Mouse (Mus musculus): ENCODE data around the gene Syngap1. TPM values are rescaled to one million over a fixed set of nuclear protein-coding genes. Genes with fewer than 3 reads are reported as not detected.

Gene Syngap1
- polyA plus RNA-seq, 1 experiment from 2014 or later, result 3.7 TPM

DNA sequence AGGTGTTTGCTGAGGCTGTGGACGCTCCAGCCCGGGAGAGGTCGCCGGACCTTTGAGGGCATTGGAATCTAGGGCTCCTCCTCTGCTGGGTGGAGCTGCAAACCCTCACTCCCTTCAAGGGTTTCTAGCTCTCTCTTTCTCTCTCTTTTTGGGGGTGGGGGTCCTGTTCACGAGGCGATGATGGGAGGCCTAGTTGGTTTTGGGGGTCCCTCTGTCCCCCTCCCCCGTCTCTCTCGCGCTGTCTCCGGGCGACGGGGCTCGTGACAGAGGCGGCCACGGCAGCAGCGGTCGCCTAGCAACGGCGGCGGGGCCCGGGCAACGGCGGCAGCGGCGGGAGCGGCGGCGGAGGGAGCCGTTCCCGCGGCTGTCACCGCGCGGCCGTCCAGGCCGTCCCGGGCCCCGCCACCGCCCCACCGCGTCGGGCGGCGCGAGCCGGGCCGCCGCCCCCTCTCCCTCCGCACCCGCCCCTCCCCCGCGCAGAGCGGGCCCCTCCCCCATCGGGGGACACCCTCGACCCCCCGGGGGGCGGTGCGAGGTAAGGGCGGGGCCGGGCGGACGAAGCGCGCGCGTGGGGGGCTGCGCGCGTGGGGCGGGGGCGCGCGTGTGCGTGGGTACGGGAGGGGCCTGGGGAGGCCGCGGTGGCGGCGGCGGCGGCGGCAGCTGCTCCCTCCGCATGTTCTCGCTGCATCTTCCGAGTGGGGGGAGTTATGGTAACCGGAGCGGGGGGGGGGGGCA lies 7.4 kb downstream of the Syngap1 start:
- Histone ChIP-seq H3K9me3 (replicated peaks; ENCODE audit: control insufficient read depth, low read length) (no peaks in the 10 kb centered on the region), H3K27me3 (ENCODE audit: control insufficient read depth, insufficient read depth, low read length) (peaks cover 9% of the 10 kb centered on the region; the same call in 1 of the 2 replicates), H3K9ac (ENCODE audit: low read depth, low read length) (peak overlapping the region; percentile 83), H3K4me2 (peak overlapping the region; percentile 100), H3K4me3 (ENCODE audit: low read depth, low read length) (peak overlapping the region; percentile 84), H3K27ac (ENCODE audit: low read depth, low read length) (peak overlapping the region; percentile 62), H3K36me3 (ENCODE audit: control insufficient read depth, insufficient read depth, low read length) (no peaks in the 10 kb centered on the region), H3K4me1 (ENCODE audit: control insufficient read depth, insufficient read depth, low read length) (peaks cover 57% of the 10 kb centered on the region)
- ATAC-seq (replicated peaks; ENCODE audit: insufficient number of reproducible peaks, low FRiP score, low TSS enrichment), result peak; percentile 13; the same call in 1 of the 2 replicates
- WGBS (ENCODE audit: insufficient replicate concordance), result under 1% methylated on average over 36 of the region's 87 CpGs

DNA sequence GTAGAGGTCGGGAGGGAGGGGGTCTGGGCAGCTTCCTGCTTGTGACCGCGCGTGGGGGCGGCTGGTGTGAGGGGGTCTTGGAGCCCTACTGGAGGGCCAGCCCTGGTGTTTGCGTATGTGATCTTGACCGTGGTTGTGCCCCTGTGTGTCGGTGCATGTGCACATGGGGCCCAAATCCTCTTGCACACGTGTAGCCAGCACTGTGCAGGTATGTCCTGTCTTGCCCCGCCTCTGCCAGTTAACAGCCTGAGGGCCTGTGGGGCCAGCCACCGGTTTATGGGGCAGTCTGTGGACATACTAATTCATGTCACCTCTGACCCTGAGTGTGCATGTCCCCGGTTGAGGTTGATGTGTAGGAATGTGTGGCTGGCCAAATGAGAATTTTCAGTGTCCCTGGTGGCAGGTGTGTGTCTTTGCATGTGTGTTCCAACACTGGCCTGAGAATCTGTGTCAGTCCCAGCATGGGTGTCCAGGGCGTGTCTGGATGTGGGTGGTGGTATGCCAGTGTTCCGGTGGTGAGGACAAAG lies 8.1 kb downstream of the Syngap1 start:
- 20% methylated on average over 9 of the region's 14 CpGs for WGBS (ENCODE audit: insufficient replicate concordance)
- ATAC-seq (replicated peaks; ENCODE audit: insufficient number of reproducible peaks, low FRiP score, low TSS enrichment), result peak; percentile 13

GRCm38 (mm10) chr17:26949866-26950265 lies 8.8 kb downstream of the Syngap1 start:
- ATAC-seq (replicated peaks; ENCODE audit: insufficient number of reproducible peaks, low FRiP score, low TSS enrichment), result no peak
- Histone ChIP-seq H3K4me1 (ENCODE audit: control insufficient read depth, insufficient read depth, low read length) (peaks cover 64% of the 10 kb centered on the region), H3K4me2 (peak overlapping the region; percentile 1; the same call in 1 of the 2 replicates), H3K27me3 (ENCODE audit: control insufficient read depth, insufficient read depth, low read length) (peaks cover 9% of the 10 kb centered on the region; the same call in 1 of the 2 replicates), H3K4me3 (ENCODE audit: low read depth, low read length) (no peak overlapping the region), H3K36me3 (ENCODE audit: control insufficient read depth, insufficient read depth, low read length) (0 out of 2 replicates have a peak, but pooled peaks cover 1% of the 10 kb centered on the region), H3K27ac (ENCODE audit: low read depth, low read length) (no peak overlapping the region), H3K9me3 (replicated peaks; ENCODE audit: control insufficient read depth, low read length) (no peaks in the 10 kb centered on the region), H3K9ac (ENCODE audit: low read depth, low read length) (no peak overlapping the region)
- WGBS (ENCODE audit: insufficient replicate concordance), result 49% methylated on average over 5 of the region's 5 CpGs

More for the DNA sequence above, 8.1 kb downstream of the Syngap1 start:
- Histone ChIP-seq H3K36me3 (ENCODE audit: control insufficient read depth, insufficient read depth, low read length) (no peaks in the 10 kb centered on the region), H3K4me3 (ENCODE audit: low read depth, low read length) (peak overlapping the region; percentile 84), H3K9ac (ENCODE audit: low read depth, low read length) (peak overlapping the region; percentile 83), H3K4me1 (ENCODE audit: control insufficient read depth, insufficient read depth, low read length) (peaks cover 57% of the 10 kb centered on the region), H3K27ac (ENCODE audit: low read depth, low read length) (peak overlapping the region; percentile 62), H3K27me3 (ENCODE audit: control insufficient read depth, insufficient read depth, low read length) (peaks cover 9% of the 10 kb centered on the region; the same call in 1 of the 2 replicates), H3K4me2 (peak overlapping the region; percentile 100), H3K9me3 (replicated peaks; ENCODE audit: control insufficient read depth, low read length) (no peaks in the 10 kb centered on the region)

DNA sequence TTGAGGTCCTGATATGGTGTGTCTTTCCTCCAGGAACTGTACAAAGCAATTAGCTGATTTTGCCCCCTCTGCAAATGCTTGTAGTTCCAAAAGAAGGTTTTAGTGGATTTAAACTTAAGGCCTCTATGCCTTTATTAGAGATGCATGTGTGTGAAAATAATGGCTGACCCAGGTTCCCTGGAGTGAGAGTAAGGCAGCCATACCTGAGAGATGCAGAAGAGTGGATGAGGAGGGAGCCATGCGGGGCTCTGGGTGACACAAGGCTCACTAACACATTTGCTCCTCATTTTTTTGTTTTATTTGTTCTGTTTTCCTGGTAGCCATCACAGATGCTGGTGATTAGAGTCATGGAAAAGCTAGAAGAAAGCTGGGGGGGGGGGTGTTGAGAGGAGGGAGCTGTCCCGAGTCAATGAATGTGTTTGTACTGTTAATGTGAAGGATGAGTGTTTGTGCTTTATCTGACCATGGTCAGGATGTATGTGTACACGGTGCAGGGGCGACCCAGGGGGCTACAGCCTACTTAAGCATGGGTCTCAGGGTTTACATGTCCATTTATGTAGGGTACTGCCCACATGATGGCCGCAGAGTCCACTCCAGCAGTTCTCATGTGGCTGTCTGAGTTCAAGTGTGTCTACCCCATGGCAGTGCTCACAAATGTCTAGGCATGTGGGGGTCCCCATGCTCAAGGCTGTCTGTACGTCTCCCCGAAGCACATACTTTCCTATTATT lies 9.7 kb downstream of the Syngap1 start:
- peaks cover 9% of the 10 kb centered on the region; the same call in 1 of the 2 replicates for H3K27me3 ChIP-seq (ENCODE audit: control insufficient read depth, insufficient read depth, low read length)
- H3K9me3 ChIP-seq (replicated peaks; ENCODE audit: control insufficient read depth, low read length), result no peaks in the 10 kb centered on the region
- 0 out of 2 replicates have a peak, but pooled peaks cover 4% of the 10 kb centered on the region for H3K36me3 ChIP-seq (ENCODE audit: control insufficient read depth, insufficient read depth, low read length)
- H3K4me2 ChIP-seq, result peak overlapping the region; percentile 69
- H3K27ac ChIP-seq (ENCODE audit: low read depth, low read length), result no peak overlapping the region
- H3K4me1 ChIP-seq (ENCODE audit: control insufficient read depth, insufficient read depth, low read length), result peaks cover 66% of the 10 kb centered on the region
- ATAC-seq (replicated peaks; ENCODE audit: insufficient number of reproducible peaks, low FRiP score, low TSS enrichment), result no peak
- peak overlapping the region; percentile 42 for H3K4me3 ChIP-seq (ENCODE audit: low read depth, low read length)
- peak overlapping the region; percentile 65; the same call in 1 of the 2 replicates for H3K9ac ChIP-seq (ENCODE audit: low read depth, low read length)
- WGBS (ENCODE audit: insufficient replicate concordance), result 34% methylated on average over 7 of the region's 7 CpGs

GRCm38 (mm10) chr17:26951406-26951805 lies 10.4 kb downstream of the Syngap1 start:
- H3K4me3 ChIP-seq (ENCODE audit: low read depth, low read length), result peak overlapping the region; percentile 42
- peaks cover 60% of the 10 kb centered on the region for H3K4me1 ChIP-seq (ENCODE audit: control insufficient read depth, insufficient read depth, low read length)
- WGBS (ENCODE audit: insufficient replicate concordance), result 1% methylated on average over 9 of the region's 11 CpGs
- no peak for ATAC-seq (replicated peaks; ENCODE audit: insufficient number of reproducible peaks, low FRiP score, low TSS enrichment)
- peaks cover 9% of the 10 kb centered on the region; the same call in 1 of the 2 replicates for H3K27me3 ChIP-seq (ENCODE audit: control insufficient read depth, insufficient read depth, low read length)
- H3K9me3 ChIP-seq (replicated peaks; ENCODE audit: control insufficient read depth, low read length), result no peaks in the 10 kb centered on the region
- peak overlapping the region; percentile 65 for H3K9ac ChIP-seq (ENCODE audit: low read depth, low read length)
- H3K36me3 ChIP-seq (ENCODE audit: control insufficient read depth, insufficient read depth, low read length), result peaks cover 7% of the 10 kb centered on the region; the same call in 1 of the 2 replicates
- 0 out of 2 replicates have a peak overlapping the region, but pooled peaks have one; percentile 50 for H3K27ac ChIP-seq (ENCODE audit: low read depth, low read length)
- peak overlapping the region; percentile 69 for H3K4me2 ChIP-seq

DNA sequence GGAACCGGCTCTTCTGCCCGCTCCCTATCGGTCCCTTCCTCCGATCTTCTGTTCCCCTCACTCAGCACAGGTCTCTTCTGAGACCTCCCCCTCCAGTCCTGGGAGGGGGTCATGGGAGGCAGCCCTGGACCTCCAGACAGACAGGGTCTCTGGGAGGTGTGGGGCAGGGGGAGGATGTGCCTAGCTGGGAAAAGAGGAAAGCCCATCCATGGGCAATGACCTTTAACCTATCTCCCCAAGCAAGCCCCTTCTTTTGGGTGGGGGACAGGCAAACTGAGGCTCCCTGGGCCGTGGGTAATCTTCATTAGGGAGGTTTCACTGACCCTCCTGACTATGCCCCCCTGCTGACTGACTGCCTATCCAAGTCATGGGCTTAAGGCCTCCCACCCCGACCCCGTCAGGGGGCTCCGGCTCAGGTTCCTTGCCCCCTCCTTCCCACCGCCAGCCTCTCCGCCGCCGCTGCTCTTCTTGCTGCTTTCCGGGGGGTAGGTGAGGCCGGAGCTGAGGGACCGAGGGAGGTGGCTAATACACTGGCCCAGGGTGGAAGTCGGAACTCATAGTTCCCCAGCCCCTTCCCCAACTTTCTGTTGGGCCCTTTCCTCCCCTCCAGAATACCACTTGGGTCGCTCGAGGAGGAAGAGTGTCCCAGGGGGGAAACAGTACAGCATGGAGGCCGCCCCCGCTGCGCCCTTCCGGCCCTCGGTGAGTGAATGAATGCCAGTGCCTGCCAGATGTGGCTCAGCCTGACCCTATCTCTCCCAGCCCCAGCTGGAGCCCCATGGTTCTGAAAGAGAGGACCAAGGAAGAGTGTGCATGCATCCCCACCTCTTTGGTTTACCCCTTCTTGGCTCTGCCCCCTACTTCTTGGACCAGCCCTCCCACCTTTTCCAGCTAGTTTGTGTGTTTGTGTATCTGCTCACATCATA lies 11.2 kb downstream of the Syngap1 start:
- peaks cover 13% of the 10 kb centered on the region; the same call in 1 of the 2 replicates for H3K36me3 ChIP-seq (ENCODE audit: control insufficient read depth, insufficient read depth, low read length)
- no peaks in the 10 kb centered on the region for H3K9me3 ChIP-seq (replicated peaks; ENCODE audit: control insufficient read depth, low read length)
- H3K27ac ChIP-seq (ENCODE audit: low read depth, low read length), result 0 out of 2 replicates have a peak overlapping the region, but pooled peaks have one; percentile 50
- no peak for ATAC-seq (replicated peaks; ENCODE audit: insufficient number of reproducible peaks, low FRiP score, low TSS enrichment)
- 5% methylated on average over 19 of the region's 23 CpGs for WGBS (ENCODE audit: insufficient replicate concordance)
- peaks cover 63% of the 10 kb centered on the region for H3K4me1 ChIP-seq (ENCODE audit: control insufficient read depth, insufficient read depth, low read length)
- H3K9ac ChIP-seq (ENCODE audit: low read depth, low read length), result peak overlapping the region; percentile 65
- peaks cover 9% of the 10 kb centered on the region; the same call in 1 of the 2 replicates for H3K27me3 ChIP-seq (ENCODE audit: control insufficient read depth, insufficient read depth, low read length)
- H3K4me3 ChIP-seq (ENCODE audit: low read depth, low read length), result peak overlapping the region; percentile 42
- peak overlapping the region; percentile 69 for H3K4me2 ChIP-seq

DNA sequence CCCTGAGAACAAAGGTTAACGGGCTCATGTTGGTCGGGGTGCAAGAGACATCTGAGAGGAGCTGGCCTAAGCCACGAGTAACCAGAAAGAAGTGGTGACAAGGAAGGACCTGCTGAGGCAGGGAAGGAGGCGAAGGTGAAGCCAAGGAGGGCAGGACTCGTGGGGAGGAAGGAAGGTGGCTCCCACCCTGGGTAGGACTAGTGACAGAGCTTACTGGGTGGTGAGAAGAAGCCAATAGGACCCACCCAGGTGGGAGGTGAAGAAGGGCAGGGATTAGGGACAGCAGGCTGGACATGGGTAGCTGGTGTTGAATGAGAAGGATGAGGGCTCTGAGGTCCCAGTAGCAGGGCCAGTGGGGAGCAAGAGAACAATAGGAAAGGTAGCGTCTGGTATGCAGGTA lies 12.1 kb downstream of the Syngap1 start:
- H3K4me3 ChIP-seq (ENCODE audit: low read depth, low read length), result no peak overlapping the region
- 26% methylated on average over 6 of the region's 6 CpGs for WGBS (ENCODE audit: insufficient replicate concordance)
- H3K9me3 ChIP-seq (replicated peaks; ENCODE audit: control insufficient read depth, low read length), result no peaks in the 10 kb centered on the region
- peaks cover 17% of the 10 kb centered on the region for H3K36me3 ChIP-seq (ENCODE audit: control insufficient read depth, insufficient read depth, low read length)
- ATAC-seq (replicated peaks; ENCODE audit: insufficient number of reproducible peaks, low FRiP score, low TSS enrichment), result no peak
- H3K27me3 ChIP-seq (ENCODE audit: control insufficient read depth, insufficient read depth, low read length), result 0 out of 2 replicates have a peak, but pooled peaks cover 6% of the 10 kb centered on the region
- peaks cover 61% of the 10 kb centered on the region for H3K4me1 ChIP-seq (ENCODE audit: control insufficient read depth, insufficient read depth, low read length)
- H3K27ac ChIP-seq (ENCODE audit: low read depth, low read length), result peak overlapping the region; percentile 68
- H3K4me2 ChIP-seq, result peak overlapping the region; percentile 69
- H3K9ac ChIP-seq (ENCODE audit: low read depth, low read length), result peak overlapping the region; percentile 65

All from heart, embryonic 11.5 days (tissue).